Mouse (Mus musculus): ENCODE results near the gene Rbm19.

DNA sequence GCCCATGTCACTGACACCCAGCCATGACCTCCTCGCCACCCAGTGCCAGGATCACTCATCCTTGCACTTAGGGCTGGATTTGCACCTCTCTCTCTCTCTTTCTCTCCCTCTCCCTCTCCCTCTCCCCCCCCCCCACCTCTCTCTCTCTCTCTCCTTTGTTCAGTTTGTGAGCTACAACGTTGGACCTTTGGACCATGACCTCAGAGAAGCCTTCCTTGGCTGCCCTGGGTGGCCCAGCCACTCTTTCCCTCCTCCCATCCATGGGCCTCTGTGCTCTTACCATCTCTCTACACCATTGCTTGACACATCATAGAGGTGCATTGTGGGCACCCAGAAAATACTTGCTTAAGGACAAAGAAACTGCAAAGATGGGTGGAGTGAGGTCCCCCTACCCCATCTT is 42.2 kb downstream of the Rbm19 start:
- TF ChIP-seq GATA1 (IDR thresholded peaks at IDR 0.05; ENCODE audit: borderline replicate concordance, low read length), result no peak
- no peak for TF ChIP-seq CTCF (IDR thresholded peaks at IDR 0.05; ENCODE audit: low read depth, low read length)
- TF ChIP-seq GATA2 (IDR thresholded peaks at IDR 0.05; ENCODE audit: borderline replicate concordance, low read depth, low read length), result no peak
- TF ChIP-seq TAL1 (conservative IDR thresholded peaks at IDR 0.05; ENCODE audit: low read depth, low read length), result no peak
